Mouse (Mus musculus) gastrocnemius, adult 18-20 months (tissue): ENCODE data around the gene Hdc. TPM values are rescaled to one million over a fixed set of nuclear protein-coding genes. Genes with fewer than 3 reads are reported as not detected.

ENCODE experiments used
- DNase-seq: peaks from one replicate; pipeline ENCODE4 v3.0.0; 2021; ENCODE audit warnings: low spot score
- total RNA-seq, 2 experiments: library from RNA; stranded (reverse); gene quantifications; 2 replicates each; pipeline ENCODE4 v1.2.3; 2021

Gene Hdc
- total RNA-seq, 2 experiments from 2014 or later, result 0.68 to 0.69 TPM

DNA sequence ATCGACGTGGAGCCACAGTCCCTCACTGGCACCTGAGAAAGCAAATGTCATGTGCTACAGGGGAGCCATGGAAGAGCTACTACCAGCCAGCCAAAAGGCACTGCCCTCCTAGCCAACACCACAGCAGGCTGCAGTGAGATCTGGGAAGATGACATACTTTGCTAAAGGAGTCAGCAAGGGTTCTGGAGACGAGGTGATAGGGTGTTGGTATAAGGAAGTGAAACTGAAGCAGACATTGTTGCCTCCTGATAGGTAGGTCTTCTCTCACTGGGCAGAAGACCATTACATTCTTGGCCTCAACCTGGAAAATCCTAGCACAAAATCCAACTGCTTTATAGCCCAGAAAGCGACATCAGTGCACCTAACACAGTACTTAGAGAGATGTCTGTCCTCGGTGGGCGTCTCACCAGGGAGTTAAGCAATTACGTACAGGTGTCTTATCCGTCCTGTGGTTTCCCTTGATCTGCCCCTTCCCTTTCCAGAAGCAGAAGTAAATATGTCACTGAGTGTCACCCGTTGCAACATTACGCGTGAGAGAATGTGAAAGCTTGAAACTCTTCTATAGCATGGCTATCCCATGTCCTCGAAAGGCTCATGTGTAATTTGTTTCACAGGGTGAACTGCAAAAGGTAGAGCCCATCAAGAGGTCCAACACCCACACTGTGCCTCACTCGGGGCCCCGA is 17.0 kb downstream of the Hdc start:
- DNase-seq, result no peak

DNA sequence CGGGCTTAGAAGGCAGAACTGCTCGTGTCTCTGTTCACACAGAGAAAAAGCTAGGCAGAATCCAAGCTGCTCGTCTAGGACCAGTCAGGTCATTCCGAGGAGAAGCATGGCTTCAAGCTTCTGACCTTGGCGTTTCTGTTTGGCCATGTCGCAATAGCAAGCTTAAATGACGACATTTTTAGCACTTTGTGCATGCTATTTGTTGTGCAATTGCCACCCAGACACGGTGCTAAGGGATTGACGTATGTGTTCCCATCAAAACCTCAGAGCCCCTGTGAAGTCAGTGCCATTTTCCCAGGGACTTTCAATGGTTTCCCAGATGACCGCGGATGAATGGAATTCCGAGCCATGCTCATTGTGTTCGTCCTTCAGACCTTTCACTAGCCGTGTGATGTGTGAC is 18.6 kb downstream of the Hdc start:
- DNase-seq, result no peak

DNA sequence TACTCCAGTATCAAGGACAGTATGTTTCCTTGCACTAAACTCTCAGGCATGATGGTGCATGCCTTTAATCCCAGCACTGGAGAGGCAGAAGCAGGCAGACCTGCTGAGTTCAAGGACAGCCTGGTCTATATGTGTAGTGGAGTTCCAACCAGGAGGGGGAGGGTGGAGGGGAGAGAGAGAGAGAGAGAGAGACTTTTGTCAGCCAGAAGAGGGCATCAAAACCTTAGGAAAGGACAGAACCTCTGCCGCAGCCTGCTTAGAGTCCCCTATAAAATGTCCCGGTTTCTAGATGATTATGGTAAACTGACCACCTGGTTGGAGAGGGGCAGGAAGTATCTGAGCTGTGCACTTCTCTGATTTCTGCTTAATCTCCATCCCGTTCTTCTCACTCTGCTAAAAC is 20.1 kb downstream of the Hdc start:
- DNase-seq, result no peak

DNA sequence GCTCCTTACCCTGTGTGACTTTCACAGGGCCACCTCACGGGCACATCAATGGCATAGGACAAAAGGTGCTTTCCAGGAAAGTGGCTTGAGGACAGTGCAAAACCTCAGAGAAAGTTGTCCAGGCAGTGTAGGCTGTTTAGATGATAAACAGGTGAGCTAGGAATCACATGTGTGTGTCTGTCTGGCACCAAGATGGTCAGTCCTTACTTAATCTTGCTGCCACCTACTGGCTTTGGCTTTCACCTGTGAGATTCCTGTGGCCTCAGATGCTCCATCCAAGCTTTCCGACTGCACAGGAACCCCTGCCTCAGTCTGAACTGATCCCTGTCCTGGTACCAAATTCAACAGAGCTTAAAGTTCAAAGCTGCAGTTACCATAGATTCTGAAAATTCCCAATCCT is 20.7 kb downstream of the Hdc start:
- DNase-seq, result no peak

DNA sequence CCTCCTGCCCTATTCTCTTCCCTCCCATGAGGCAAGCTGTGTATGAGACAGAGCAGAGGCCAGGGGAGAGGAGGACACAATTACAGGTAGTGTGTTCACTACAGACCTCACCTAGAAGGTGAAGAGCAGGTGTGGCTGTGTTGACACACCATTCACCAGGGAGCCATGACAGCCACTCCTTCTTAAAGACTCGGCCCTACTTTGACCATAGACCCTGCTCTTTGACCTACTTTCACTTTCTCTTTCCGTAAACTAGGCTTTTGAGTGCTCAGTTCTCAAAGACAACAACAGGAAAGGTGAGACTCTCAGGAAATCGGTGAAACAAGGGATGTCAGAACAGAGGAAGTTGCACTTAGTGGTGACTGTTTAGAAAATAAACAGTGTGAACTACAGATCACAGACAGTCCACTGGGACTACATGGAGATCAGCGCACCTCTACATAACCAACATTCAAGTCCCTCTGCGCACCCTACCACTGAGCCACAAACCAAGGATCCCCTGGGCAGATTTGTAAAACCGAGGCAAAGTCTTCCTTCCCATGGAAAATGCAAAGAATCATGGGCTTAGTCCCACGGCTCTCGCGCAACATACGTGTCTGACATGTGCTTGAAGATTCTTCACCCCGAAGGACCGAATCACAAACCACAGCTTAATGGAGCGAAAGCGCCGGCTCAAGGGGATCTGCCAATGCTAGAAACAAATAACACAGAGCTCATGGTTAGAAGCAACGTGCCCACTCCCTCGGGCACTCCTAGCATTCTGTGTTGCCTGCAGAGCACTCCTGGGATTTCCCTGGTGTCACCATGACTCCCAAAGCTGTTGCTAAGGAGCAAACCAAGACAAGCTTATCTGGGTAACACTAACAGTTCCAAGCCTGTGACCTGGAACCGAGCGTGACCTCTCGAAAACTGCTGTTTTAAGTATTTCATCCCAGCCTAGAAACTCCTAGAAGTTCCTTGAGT is 21.5 kb downstream of the Hdc start:
- DNase-seq, result no peak

DNA sequence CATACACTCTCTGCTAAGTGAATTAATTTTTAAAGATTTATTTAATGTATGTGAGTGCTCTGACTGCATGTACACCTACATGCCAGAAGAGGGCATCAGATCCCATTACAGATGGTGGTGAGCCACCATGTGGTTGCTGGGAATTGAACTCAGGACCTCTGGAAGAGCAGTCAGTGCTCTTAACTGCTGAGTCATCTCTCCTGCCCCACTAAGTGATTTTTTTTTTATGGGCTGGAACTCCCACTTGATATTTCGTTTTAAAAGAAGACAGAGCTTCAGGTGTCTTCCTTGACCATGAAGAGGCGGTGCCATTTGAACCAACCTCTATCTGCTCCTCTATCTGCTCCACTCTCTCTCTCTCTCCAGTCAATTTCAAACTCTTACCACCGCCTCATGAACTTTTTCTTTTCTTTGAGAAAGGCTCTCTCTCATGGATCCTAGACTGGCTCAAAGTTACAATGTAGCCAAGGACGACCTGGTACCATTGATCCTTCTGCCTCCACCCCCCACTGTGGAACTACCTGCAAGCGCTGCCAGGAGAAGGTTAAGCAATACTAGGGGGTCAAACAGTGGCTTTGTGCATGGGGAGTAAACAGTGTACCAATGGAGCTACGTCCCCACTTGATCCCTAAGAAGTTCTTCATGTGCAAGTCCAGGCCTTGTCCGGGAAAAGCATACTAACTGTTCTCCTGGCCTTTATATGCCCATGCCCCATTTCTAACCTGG is 22.6 kb downstream of the Hdc start:
- DNase-seq, result no peak

DNA sequence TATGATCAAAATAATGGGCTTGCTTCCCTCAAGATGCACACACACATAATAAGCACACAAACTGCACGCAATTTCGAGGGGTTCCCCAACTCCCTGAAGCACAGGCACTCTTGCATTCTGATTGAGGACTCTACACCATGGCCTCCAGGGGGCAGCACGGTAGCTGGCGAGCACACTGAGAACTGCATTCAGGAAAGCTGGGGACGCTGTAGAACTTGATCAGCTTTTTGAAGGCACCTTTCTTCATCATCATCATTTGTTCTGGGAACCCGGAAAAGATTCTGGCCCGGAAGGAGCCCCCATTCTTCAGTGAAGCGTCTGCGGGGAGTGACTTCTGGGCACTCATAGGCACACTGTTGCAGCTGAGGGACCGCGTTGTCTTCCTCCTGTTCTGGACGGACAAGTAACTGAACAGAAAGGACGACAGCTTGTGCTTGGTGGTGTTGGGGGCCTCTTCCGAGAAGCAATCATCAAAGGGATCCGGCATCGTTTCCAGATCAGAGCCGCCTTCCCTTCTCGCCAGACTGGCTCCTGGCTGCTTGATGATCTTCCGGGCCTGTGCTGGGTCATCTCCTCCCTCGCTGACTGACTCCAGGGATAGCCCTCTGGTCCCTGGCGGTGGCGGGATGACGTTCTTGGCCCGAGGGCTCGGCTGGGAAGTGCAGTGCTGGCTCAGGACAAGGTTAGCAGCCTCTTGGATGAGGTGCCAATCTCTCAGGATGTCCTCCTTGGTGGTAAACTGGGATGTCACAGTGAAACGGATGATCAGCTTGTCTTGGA is 25.1 kb downstream of the Hdc start:
- peak; percentile 52 for DNase-seq

DNA sequence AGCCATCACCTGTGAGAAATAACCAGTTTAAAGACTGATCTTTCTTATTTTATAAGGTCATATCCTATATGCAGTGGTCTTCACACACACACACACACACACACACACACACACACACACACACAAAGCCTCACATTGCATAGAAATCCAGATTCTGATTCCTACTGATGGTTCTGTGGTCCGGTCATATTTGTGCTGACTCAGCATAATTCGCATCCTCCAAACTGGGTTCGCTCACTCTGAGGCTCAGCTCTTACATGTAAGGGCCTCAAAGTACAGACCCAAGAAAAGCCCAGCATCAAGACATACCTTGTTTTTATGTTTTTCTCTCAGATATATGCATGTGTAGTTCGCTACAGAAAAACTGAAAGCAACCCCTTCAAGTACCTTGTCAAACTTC is 27.8 kb downstream of the Hdc start:
- DNase-seq, result no peak

DNA sequence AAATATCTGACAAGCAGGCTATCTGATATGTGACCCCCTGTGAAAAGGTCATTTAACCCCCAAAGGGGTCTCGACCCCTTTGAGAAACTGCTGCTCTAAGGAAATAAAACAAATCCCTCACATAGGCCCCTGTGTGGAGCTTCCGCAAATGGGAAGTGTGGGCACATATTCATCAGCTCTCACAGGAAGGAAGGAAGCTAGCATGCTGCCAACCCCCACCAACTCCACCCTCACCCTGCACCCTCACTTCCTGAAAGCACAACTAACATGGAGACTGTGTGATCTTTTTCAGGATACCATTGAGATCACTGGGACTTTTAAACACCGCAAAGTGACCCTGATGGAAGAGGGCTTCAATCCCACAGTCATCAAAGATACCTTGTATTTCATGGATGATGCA is 31.6 kb downstream of the Hdc start:
- no peak for DNase-seq

DNA sequence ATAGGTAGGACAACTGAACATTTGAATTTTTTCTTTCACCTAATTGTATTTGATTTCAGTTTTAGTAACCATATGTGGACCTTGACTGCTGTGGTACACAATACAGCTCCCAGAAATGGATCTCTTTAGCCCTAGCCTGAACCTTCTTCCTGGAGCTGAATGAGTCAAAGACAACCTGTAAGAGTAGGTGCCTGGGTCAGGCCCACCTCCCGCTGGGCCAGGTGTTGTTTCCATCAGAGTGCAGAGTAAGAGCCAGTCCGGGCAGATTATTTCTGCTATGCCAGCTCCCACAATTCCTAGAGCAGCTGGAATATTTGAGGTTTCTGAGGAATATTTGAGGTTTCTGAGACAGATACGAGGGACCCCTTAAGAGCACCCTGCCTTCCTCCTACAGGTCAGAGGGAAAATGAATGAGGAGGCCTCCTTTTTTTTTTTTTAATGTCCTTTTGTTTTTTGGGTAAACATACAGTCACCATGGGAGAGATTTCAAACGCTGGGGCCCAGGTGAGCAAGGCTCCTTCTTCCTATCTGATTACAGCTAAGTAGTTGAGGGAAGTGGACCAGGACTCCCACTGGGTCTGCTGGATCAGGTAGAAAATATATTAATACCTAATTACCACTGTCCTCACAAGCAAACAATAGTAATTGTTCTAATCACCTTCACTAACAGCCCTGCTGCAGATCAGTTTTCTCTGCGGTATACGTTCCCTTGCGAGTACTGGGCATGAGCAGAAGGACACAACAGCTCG is 34.3 kb downstream of the Hdc start:
- DNase-seq, result no peak

DNA sequence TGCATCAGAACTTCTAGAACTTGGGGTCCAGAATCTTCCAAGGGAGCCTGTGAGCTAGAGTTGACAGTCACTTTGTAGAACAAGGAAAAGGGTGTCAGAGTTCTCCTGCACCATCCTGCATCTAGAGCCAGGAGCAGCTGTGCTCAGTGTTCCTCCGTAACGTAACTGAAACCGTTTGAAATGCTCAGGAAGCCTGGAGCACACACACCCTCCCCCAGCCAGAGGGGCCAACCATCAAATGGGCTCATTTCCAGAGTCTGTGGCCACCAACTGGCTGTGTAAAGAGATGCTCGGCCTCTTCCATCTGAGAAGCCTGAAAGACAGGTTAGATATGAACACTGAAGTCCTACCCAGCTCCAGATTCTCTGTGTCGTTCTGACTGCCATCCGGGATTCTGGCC is 35.1 kb downstream of the Hdc start:
- no peak for DNase-seq

DNA sequence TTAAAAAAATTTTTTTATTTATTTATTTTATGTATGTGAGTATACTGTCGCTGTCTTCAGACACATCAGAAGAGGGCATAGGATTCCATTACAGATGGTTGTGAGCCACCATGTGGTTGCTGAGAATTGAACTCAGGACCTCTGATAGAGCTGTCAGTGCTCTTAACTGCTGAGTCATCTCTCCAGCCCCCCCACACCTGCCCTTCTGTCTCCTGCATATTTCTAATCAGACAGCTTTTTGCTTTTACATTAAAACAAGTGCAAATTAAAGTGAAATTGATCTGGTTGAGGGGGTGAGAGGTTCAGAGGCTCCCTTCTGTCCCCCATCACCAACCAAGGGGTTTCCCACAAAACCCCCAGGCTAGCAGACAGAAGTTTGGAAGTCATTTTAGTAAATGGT is 39.8 kb downstream of the Hdc start:
- DNase-seq, result no peak

DNA sequence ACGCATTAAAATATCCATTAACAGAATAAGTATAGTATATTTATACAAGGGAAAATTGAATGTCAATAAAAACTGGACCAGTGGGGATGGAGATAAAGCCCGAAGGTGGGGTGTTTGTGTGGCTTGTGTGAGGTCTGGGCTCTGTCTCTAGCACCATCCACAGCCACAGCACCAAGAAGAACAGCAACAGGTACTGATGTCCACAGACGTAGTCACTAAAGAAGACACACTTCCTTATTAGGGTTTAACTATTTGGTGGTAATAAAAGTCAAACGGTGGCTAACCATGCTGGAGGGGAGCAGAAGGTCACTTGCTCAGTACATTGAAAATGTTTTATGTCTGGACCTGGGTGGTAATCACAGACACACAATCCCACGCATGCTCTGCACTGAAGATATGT is 41.7 kb downstream of the Hdc start:
- DNase-seq, result no peak

DNA sequence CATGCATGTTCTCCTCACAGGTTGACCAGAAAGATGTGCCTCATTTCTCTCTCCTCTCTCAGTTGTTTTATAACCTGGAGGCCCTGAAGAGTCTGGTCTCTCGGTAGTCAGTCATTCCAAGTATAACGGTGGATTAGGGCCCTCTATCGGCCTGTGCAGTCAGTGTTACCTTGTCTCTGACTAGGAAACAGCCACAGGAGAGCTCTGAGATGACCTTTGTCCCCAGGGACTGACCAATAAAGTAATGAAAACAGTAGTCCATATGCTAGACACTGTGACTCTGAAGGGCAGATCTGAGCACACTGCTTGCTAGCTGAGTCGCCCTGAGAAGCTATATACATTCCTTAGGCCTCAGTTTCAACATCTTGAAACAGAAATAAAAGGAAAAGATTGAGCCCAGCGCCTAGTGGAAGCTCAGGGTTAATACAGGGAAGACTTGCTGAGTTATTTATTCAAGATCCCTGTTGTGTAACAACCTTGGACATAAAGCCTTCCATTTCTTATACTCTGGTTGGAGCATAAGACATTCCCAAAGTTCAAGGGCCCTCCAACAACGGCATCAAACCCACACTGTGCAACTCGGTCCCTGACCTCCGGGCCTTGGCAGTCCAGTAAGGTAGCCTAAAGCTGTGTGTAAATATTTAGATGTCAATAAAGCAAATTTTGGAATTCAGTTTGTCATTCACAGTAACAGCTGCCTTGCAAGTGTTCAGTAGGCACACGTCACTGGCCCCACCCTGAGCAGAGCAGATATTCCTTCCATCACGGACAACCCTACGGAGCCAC is 43.5 kb downstream of the Hdc start:
- no peak for DNase-seq

DNA sequence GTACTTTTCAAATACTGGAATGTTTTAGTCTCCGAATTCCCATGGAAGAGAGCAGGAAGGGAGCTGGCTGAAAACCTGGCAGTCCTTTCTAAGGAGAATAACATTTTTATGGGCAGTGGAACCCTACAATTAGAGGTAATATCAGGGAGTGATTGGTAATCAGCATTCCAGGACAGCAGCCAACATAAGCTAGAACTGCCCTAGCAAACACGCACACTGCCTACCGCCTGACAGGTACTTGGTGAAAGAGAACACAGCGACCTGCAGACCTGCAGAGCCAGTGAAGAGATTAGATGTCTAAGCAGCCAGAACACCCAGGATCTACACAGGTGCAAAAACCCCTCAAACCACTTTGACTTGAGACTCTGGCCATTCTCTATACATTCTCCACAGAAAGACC is 46.4 kb downstream of the Hdc start:
- DNase-seq, result no peak

DNA sequence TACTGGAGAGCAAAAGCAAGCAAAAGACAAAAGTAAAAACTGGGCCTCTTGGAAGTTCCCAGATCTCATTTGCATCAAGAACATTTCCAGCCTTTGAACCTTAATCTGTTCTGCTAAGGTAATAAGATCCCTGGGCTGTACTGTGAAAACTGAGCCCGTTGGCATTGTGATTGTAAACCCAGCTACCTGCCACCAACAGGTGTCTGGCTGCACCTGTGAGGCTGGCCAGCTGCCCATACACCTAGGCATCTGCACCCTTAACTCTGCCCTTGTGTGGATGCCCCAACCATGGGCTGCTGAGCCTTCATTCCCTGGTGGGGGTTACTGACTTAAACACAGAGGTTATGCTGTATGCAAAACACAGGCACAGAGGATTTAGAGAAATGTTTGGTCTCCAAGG is 46.9 kb downstream of the Hdc start:
- DNase-seq, result no peak

DNA sequence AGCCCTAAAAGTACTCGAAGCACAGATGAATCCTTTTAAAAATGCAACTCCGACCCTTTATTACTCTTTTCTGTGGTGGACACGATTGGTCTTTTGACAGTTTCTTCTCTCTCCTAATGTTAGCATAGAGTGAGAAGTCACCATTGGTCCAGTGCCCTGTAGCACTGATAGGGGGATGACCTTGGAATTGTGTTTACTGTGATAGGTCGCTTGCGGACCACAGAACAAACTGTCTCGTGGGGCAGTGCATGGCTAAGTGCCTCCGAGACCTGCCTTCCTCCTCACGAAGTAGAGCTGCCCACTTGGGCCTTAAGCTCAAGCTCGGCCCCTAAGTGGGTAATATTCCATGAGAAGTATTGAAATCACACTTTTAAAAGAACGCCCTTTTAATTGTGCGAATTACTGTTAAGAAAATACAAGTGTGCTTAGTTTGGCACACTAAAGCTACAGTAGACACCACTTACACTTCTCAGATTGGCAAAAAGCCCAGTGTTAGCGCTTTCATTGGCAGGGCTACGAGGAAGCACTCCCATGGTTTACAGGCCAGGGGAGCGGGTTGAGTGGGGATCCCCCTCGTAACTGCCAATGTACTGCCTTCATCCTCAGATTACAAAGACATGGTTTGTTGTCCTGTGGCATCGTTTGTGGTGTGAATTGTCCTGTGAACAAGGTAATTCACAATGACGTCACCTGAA is 55.5 kb downstream of the Hdc start:
- no peak for DNase-seq

DNA sequence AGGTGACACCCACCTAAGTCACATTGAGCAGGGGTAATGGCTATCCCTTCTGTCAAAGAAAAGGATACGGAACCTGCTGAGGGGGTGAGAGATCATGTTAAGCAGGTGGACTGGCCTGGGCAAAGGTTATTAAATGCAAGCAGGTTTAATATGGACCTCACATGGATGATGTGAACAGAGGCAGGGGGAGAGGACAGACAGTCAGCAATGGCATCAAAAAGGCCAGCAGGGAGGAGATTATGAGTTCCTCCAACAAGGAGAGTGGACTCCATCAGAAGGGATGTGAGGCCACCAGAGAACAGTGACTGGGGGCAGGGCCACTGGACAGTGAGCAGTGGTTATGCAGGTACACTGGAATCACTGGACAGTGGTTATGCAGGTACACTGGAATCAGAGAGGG is 59.0 kb downstream of the Hdc start:
- no peak for DNase-seq

DNA sequence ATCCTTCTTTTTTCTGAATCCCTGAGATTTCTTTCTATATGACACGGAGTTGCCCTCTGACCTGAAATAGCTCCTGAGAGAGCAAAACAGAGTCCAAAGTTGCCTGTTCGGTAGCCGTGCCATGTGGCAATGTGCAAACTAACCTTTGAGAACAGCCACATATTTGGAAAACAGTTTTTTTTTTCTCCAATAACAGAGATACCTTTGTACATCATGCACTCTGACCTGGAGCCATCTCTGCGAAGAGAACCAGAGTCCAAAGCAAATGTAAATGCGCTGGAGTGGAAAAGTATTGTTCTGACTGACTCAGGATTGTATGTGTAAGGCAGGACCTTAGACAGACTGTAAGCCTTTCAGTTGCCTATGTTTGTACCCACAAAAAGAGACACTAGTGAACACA is 63.6 kb downstream of the Hdc start:
- no peak for DNase-seq

DNA sequence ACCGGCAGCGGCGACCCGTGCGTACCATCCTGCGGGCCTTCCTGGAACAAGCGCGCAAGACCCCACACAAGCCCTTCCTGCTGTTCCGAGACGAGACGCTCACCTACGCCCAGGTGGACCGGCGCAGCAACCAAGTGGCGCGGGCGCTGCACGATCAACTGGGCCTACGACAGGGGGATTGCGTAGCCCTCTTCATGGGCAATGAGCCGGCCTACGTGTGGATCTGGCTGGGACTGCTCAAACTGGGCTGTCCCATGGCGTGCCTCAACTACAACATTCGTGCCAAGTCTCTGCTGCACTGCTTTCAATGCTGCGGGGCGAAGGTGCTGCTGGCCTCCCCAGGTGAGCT is 65.8 kb downstream of the Hdc start:
- no peak for DNase-seq
